Mouse (Mus musculus): ENCODE data around the gene Ceacam18.

Ceacam18 gene

GRCm38 (mm10) chr7:43634500-43634899, at the start of gene Ceacam18:
Gene Ceacam18 (plus strand): TSS chr7:43634707.
- DNase-seq (ENCODE audit: low read depth, low spot score), result no peak

GRCm38 (mm10) chr7:43584790-43585189, 49.7 kb upstream of the Ceacam18 start:
- peak; percentile 45 for DNase-seq (ENCODE audit: low read depth, low spot score)

GRCm38 (mm10) chr7:43601884-43602283, 32.6 kb upstream of the Ceacam18 start:
- DNase-seq (ENCODE audit: low read depth, low spot score), result no peak

GRCm38 (mm10) chr7:43606896-43607742, 27.4 kb upstream of the Ceacam18 start, which contains the start of gene Zfp819:
Gene Zfp819 (plus strand): TSS chr7:43607169.
- DNase-seq (ENCODE audit: low read depth, low spot score), result peak; percentile 93

- peak; percentile 95 for DNase-seq (ENCODE audit: low read depth, low spot score)
Measured at GRCm38 (mm10) chr7:43607743-43608287, 26.7 kb upstream of the Ceacam18 start.

GRCm38 (mm10) chr7:43608316-43608824, 26.1 kb upstream of the Ceacam18 start:
- DNase-seq (ENCODE audit: low read depth, low spot score), result peak; percentile 50

GRCm38 (mm10) chr7:43613816-43614551, 20.5 kb upstream of the Ceacam18 start:
- DNase-seq (ENCODE audit: low read depth, low spot score), result no peak

GRCm38 (mm10) chr7:43622927-43623326, 11.6 kb upstream of the Ceacam18 start:
- DNase-seq (ENCODE audit: low read depth, low spot score), result no peak

- peak; percentile 51 for DNase-seq (ENCODE audit: low read depth, low spot score)
Measured at GRCm38 (mm10) chr7:43623819-43624218, 10.7 kb upstream of the Ceacam18 start.

- no peak for DNase-seq (ENCODE audit: low read depth, low spot score)
Measured at GRCm38 (mm10) chr7:43625065-43625464, 9.4 kb upstream of the Ceacam18 start.

GRCm38 (mm10) chr7:43625794-43626422, 8.6 kb upstream of the Ceacam18 start:
- no peak for DNase-seq (ENCODE audit: low read depth, low spot score)

GRCm38 (mm10) chr7:43633940-43634339, 567 bp upstream of the Ceacam18 start:
- no peak for DNase-seq (ENCODE audit: low read depth, low spot score)

- DNase-seq (ENCODE audit: low read depth, low spot score), result no peak
Measured at GRCm38 (mm10) chr7:43636194-43636593, 1.7 kb downstream of the Ceacam18 start.

- DNase-seq (ENCODE audit: low read depth, low spot score), result no peak
Measured at GRCm38 (mm10) chr7:43637118-43637517, 2.6 kb downstream of the Ceacam18 start.

GRCm38 (mm10) chr7:43642587-43642986, 8.1 kb downstream of the Ceacam18 start:
- DNase-seq (ENCODE audit: low read depth, low spot score), result no peak

GRCm38 (mm10) chr7:43643046-43643652, 8.6 kb downstream of the Ceacam18 start:
- no peak for DNase-seq (ENCODE audit: low read depth, low spot score)

GRCm38 (mm10) chr7:43652683-43653082, 18.2 kb downstream of the Ceacam18 start:
- no peak for DNase-seq (ENCODE audit: low read depth, low spot score)

- no peak for DNase-seq (ENCODE audit: low read depth, low spot score)
Measured at GRCm38 (mm10) chr7:43654519-43654918, 20.0 kb downstream of the Ceacam18 start.

- DNase-seq (ENCODE audit: low read depth, low spot score), result no peak
Measured at GRCm38 (mm10) chr7:43656232-43656631, 21.7 kb downstream of the Ceacam18 start.

GRCm38 (mm10) chr7:43660002-43660401, 25.5 kb downstream of the Ceacam18 start, which contains the start of gene Siglece:
Gene Siglece (minus strand): TSS chr7:43660161.
- no peak for DNase-seq (ENCODE audit: low read depth, low spot score)

GRCm38 (mm10) chr7:43662804-43663203, 28.3 kb downstream of the Ceacam18 start:
- DNase-seq (ENCODE audit: low read depth, low spot score), result no peak

All from ES-CJ7 (cell line).